17 mouse cellular contexts compared by ENCODE assay signal in genomic region chr17:72782775-72783174, GRCm38 (mm10). TPM values are rescaled to one million over a fixed set of nuclear protein-coding genes. Genes with fewer than 3 reads are reported as not detected.
DNase-seq lines count a peak whose midpoint lies in the region; ATAC-seq lines count a peak whose summit lies in the region.
"Had no signal": no experiment of that assay in that cellular context is flagged by ENCODE, and none has a peak within 500 bp of the region (broad histone marks: within the 10 kb centered on the region; RNA-seq: fewer than 3 reads in every experiment).

No protein-coding gene starts in this region.

- H3K4me1 ChIP-seq in heart, embryonic 11.5 days (ENCODE audit: control insufficient read depth, insufficient read depth, low read length): no peaks in the 10 kb centered on the region
- H3K4me1 ChIP-seq in hindbrain, embryonic 13.5 days (replicated peaks): no peaks in the 10 kb centered on the region
- H3K4me1 ChIP-seq: liver, embryonic 15.5 days; neural tube, embryonic 12.5 days had no signal

- intact Hi-C loops in left cerebral cortex, postnatal 10 days (cut with DNase I): loop anchor here (2.0 to 5.0 kb wide), 4 partner anchors 178 to 1230 kb away; partner anchors contain the start of genes Alk and Spdya

- H3K4me2 ChIP-seq in heart, embryonic 11.5 days: no peak overlapping the region
- no peak overlapping the region for H3K4me2 ChIP-seq in hindbrain, embryonic 13.5 days
- H3K4me2 ChIP-seq: liver, embryonic 15.5 days; neural tube, embryonic 12.5 days had no signal

- H3K9me3 ChIP-seq in heart, embryonic 11.5 days (replicated peaks; ENCODE audit: control insufficient read depth, low read length): no peaks in the 10 kb centered on the region
- H3K9me3 ChIP-seq in hindbrain, embryonic 13.5 days: no peaks in the 10 kb centered on the region
- H3K9me3 ChIP-seq: liver, embryonic 15.5 days; neural tube, embryonic 12.5 days had no signal

- no peak overlapping the region for H3K9ac ChIP-seq in heart, embryonic 11.5 days (ENCODE audit: low read depth, low read length)
- no peak overlapping the region for H3K9ac ChIP-seq in hindbrain, embryonic 13.5 days
- H3K9ac ChIP-seq: liver, embryonic 15.5 days; neural tube, embryonic 12.5 days had no signal

- H3K4me3 ChIP-seq in heart, embryonic 11.5 days (ENCODE audit: low read depth, low read length): no peak overlapping the region
- H3K4me3 ChIP-seq in hindbrain, embryonic 13.5 days: no peak overlapping the region
- H3K4me3 ChIP-seq: erythroblast, embryonic 14.5 days; liver, embryonic 15.5 days; neural tube, embryonic 12.5 days had no signal

- H3K36me3 ChIP-seq in heart, embryonic 11.5 days (ENCODE audit: control insufficient read depth, insufficient read depth, low read length): no peaks in the 10 kb centered on the region
- no peaks in the 10 kb centered on the region for H3K36me3 ChIP-seq in hindbrain, embryonic 13.5 days
- H3K36me3 ChIP-seq: liver, embryonic 15.5 days; neural tube, embryonic 12.5 days had no signal

- 61% methylated on average over 7 of the region's 7 CpGs for WGBS in heart, embryonic 11.5 days (ENCODE audit: insufficient replicate concordance)
- 64% methylated on average over 7 of the region's 7 CpGs for WGBS in hindbrain, embryonic 13.5 days

- no peak overlapping the region for H3K27ac ChIP-seq in heart, embryonic 11.5 days (ENCODE audit: low read depth, low read length)
- H3K27ac ChIP-seq in hindbrain, embryonic 13.5 days: no peak overlapping the region
- H3K27ac ChIP-seq: liver, embryonic 15.5 days; neural tube, embryonic 12.5 days had no signal

- no peak for ATAC-seq in heart, embryonic 11.5 days (replicated peaks; ENCODE audit: insufficient number of reproducible peaks, low FRiP score, low TSS enrichment)
- no peak for ATAC-seq in hindbrain, embryonic 13.5 days (ENCODE audit: low FRiP score)

- no peaks in the 10 kb centered on the region for H3K27me3 ChIP-seq in heart, embryonic 11.5 days (ENCODE audit: control insufficient read depth, insufficient read depth, low read length)
- 0 out of 2 replicates have a peak, but pooled peaks cover 7% of the 10 kb centered on the region for H3K27me3 ChIP-seq in hindbrain, embryonic 13.5 days
- H3K27me3 ChIP-seq: liver, embryonic 15.5 days; neural tube, embryonic 12.5 days had no signal

- peak; percentile 28 to 37 for DNase-seq in cerebellum, postnatal 10 days
- DNase-seq in cerebellum, postnatal 36 days: no peak
- DNase-seq in right cerebral cortex, adult 18-20 months: peak; percentile 46
- no peak for DNase-seq in right cerebral cortex, postnatal 25 days
- DNase-seq in left cerebral cortex, postnatal 10 days (ENCODE audit: extremely low spot score in 1 of 2, low spot score in 2 of 2): peak; percentile 24 to 29
- peak; percentile 69 for DNase-seq in telencephalon, adult 2 months (ENCODE audit: low read depth, low spot score)
- DNase-seq: cerebellum, adult 8-10 months; embryo, embryonic 11 days; heart, postnatal 14 days; kidney, adult 2 months; kidney, postnatal 36 days; thymus, postnatal 36 days had no signal

RNA-seq across cellular contexts. Expression of gene Ypel5, which starts 53.5 kb away (rescaled TPM):
- total RNA-seq in left cerebral cortex, postnatal 10 days (2021): 10 to 100 TPM; 49.3 to 53.5 TPM
- 65.9 and 70.4 TPM in 2 replicates for polyA plus RNA-seq in heart, embryonic 11.5 days (2014; fragmentation: Nextera tagmentation; extraction: Ambion mirVana)
- polyA plus RNA-seq in hindbrain, embryonic 13.5 days (2015; fragmentation: Nextera tagmentation; extraction: Ambion mirVana): 112 and 118 TPM in 2 replicates

Comparison
In these comparisons a context has a peak if more than half of its experiments do, and no peak if none do; other contexts are left out.
1. DNase-seq: peak in cerebellum, postnatal 10 days (2 of 2), right cerebral cortex, adult 18-20 months (single experiment), left cerebral cortex, postnatal 10 days (2 of 2) and telencephalon, adult 2 months (single experiment); none in cerebellum, postnatal 36 days (0 of 2) and right cerebral cortex, postnatal 25 days (single experiment).